Mouse (Mus musculus): Measurements from ENCODE around the gene Nos1ap. TPM values are rescaled to one million over a fixed set of nuclear protein-coding genes. Genes with fewer than 3 reads are reported as not detected.
A peak's percentile ranks its signal among the peaks of the same experiment; 100 is the strongest.

Gene Nos1ap
- polyA plus RNA-seq, 1 experiment, result 50.1 TPM

DNA sequence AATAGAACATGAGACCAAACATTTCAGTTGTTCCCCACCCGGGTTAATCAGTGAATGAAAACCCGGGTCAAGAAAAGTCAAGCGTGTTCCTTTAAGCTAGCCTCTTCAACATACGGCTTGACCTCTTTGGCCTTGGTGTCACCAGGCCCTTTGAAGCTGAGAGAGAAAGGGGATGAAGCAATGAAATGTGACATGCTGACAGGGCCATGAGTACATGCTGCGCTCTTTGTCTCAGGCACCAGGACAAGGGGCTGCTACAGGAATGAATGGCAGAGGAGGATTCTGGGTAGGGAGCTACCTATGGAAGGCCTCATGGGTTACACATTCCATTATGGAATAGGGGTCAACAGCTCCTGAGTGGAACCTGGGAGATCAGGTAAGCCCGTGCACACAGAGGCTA lies 286.6 kb downstream of the Nos1ap start:
- no peak overlapping the region for H3K4me3 ChIP-seq (replicated peaks; ENCODE audit: insufficient read depth, low read depth, low read length)
- no peak overlapping the region for H3K27ac ChIP-seq (ENCODE audit: insufficient read depth, low read length)
- no peak for DNase-seq
- H3K4me1 ChIP-seq (ENCODE audit: control insufficient read depth, insufficient read depth, low read length), result no peaks in the 10 kb centered on the region
- TF ChIP-seq CTCF (IDR thresholded peaks at IDR 0.05; ENCODE audit: borderline replicate concordance, insufficient read depth, low read depth, low read length), result no peak
- TF ChIP-seq POLR2A (IDR thresholded peaks at IDR 0.05; ENCODE audit: borderline replicate concordance, insufficient read depth, low read length), result no peak
- 65% methylated on average over 6 of the region's 6 CpGs for WGBS
- no peaks in the 10 kb centered on the region for H3K27me3 ChIP-seq (ENCODE audit: control insufficient read depth, insufficient read depth, low read length)

GRCm38 (mm10) chr1:170302456-170302855 lies 287.2 kb downstream of the Nos1ap start:
- Histone ChIP-seq H3K27me3 (ENCODE audit: control insufficient read depth, insufficient read depth, low read length) (no peaks in the 10 kb centered on the region), H3K27ac (ENCODE audit: insufficient read depth, low read length) (no peak overlapping the region), H3K4me1 (ENCODE audit: control insufficient read depth, insufficient read depth, low read length) (no peaks in the 10 kb centered on the region), H3K4me3 (replicated peaks; ENCODE audit: insufficient read depth, low read depth, low read length) (no peak overlapping the region)
- WGBS, result 74% methylated on average over 6 of the region's 6 CpGs
- DNase-seq, result no peak
- no peak for TF ChIP-seq CTCF (IDR thresholded peaks at IDR 0.05; ENCODE audit: borderline replicate concordance, insufficient read depth, low read depth, low read length)
- no peak for TF ChIP-seq POLR2A (IDR thresholded peaks at IDR 0.05; ENCODE audit: borderline replicate concordance, insufficient read depth, low read length)

DNA sequence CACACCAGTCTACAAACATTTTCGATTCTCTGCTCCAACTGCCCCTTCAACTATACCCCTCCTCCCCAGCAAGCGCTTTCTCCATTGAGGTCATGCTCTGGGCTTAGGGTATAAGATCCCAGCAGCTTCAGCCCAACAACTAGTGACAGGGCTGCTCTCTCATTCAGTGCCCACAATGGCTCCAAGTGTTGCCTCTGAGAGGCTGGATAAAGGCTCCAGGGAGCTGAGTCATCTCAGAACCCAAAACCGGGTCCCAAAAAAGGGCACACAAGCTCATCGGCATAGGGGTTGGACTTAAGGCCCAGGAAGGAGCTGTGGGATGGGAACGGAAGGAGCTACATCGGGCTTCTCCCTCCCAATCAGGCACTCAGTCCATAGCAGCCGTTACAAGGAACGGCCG lies 288.0 kb downstream of the Nos1ap start:
- no peak for DNase-seq
- no peak overlapping the region for H3K27ac ChIP-seq (ENCODE audit: insufficient read depth, low read length)
- H3K4me1 ChIP-seq (ENCODE audit: control insufficient read depth, insufficient read depth, low read length), result no peaks in the 10 kb centered on the region
- 94% methylated on average over 9 of the region's 9 CpGs for WGBS
- H3K27me3 ChIP-seq (ENCODE audit: control insufficient read depth, insufficient read depth, low read length), result no peaks in the 10 kb centered on the region
- TF ChIP-seq CTCF (IDR thresholded peaks at IDR 0.05; ENCODE audit: borderline replicate concordance, insufficient read depth, low read depth, low read length) (no peak), POLR2A (IDR thresholded peaks at IDR 0.05; ENCODE audit: borderline replicate concordance, insufficient read depth, low read length) (no peak)
- no peak overlapping the region for H3K4me3 ChIP-seq (replicated peaks; ENCODE audit: insufficient read depth, low read depth, low read length)

- 76% methylated on average over 4 of the region's 4 CpGs for WGBS
- TF ChIP-seq CTCF (IDR thresholded peaks at IDR 0.05; ENCODE audit: borderline replicate concordance, insufficient read depth, low read depth, low read length) (no peak), POLR2A (IDR thresholded peaks at IDR 0.05; ENCODE audit: borderline replicate concordance, insufficient read depth, low read length) (no peak)
- no peak for DNase-seq
- Histone ChIP-seq H3K27ac (ENCODE audit: insufficient read depth, low read length) (no peak overlapping the region), H3K4me1 (ENCODE audit: control insufficient read depth, insufficient read depth, low read length) (no peaks in the 10 kb centered on the region), H3K4me3 (replicated peaks; ENCODE audit: insufficient read depth, low read depth, low read length) (no peak overlapping the region), H3K27me3 (ENCODE audit: control insufficient read depth, insufficient read depth, low read length) (no peaks in the 10 kb centered on the region)
Observed at GRCm38 (mm10) chr1:170299496-170299895, 290.2 kb downstream of the Nos1ap start.

DNA sequence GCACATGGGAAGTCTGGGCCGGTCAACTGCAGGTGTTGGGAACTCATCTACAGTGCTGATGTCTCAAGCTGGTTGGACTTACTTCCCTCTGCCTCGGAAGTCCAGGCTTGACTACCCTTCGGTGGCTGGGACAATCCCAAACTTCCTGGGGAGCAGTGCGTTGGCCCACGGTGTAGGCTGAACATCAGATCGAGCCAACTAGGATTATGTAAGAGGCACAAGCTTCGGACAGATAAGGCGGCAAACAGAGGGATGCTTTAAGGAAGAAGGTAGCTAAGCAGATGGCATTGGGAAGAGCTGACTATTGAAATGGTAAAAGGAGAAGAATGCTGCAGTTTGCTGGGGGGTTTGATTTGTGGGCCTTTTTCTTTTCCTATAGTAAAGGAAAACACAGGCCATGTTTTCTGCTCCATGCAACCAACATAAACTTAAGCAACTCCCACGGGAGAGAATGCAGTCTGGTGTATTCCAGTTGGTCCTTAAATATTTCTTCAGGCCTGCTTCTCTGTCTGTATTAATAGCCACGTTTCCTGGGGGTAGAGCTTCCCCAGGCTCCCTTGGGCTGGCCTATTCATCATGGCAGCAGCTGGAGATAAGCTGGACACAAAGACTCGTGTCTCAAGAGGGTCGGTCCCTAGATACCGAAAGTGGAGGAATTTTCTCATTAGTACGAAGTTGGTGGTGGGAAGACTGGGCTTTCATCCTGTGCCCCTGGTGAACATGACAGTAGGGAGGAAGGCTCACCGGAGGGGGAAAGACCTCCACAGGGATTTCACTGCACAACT lies 294.7 kb downstream of the Nos1ap start:
- Histone ChIP-seq H3K27ac (ENCODE audit: insufficient read depth, low read length) (no peak overlapping the region), H3K4me3 (replicated peaks; ENCODE audit: insufficient read depth, low read depth, low read length) (no peak overlapping the region), H3K27me3 (ENCODE audit: control insufficient read depth, insufficient read depth, low read length) (no peaks in the 10 kb centered on the region), H3K4me1 (ENCODE audit: control insufficient read depth, insufficient read depth, low read length) (no peaks in the 10 kb centered on the region)
- TF ChIP-seq POLR2A (IDR thresholded peaks at IDR 0.05; ENCODE audit: borderline replicate concordance, insufficient read depth, low read length), result no peak
- no peak for TF ChIP-seq CTCF (IDR thresholded peaks at IDR 0.05; ENCODE audit: borderline replicate concordance, insufficient read depth, low read depth, low read length)
- WGBS, result 44% methylated on average over 15 of the region's 15 CpGs
- no peak for DNase-seq

DNA sequence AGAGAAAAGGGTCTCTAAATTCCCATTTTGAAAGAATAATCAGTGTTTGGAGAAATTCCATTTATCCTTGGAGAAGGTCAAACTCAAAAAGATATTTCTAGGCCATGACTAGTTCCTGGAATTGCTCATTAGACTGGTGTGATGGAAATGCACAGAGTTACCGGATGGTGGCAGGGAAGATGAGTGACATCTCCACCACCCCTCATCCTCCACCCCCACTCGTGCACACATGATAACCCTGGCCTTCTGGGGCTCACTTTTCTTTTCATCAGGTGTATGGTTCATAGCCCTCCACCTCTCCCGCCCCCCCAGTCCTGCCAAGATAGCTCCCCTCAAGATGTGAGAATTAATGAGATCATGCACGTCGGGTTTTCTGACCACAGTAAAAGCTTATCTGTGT lies 296.4 kb downstream of the Nos1ap start:
- H3K4me1 ChIP-seq (ENCODE audit: control insufficient read depth, insufficient read depth, low read length), result no peaks in the 10 kb centered on the region
- H3K27me3 ChIP-seq (ENCODE audit: control insufficient read depth, insufficient read depth, low read length), result no peaks in the 10 kb centered on the region
- H3K4me3 ChIP-seq (replicated peaks; ENCODE audit: insufficient read depth, low read depth, low read length), result no peak overlapping the region
- no peak overlapping the region for H3K27ac ChIP-seq (ENCODE audit: insufficient read depth, low read length)
- DNase-seq, result no peak
- TF ChIP-seq POLR2A (IDR thresholded peaks at IDR 0.05; ENCODE audit: borderline replicate concordance, insufficient read depth, low read length), result no peak
- no peak for TF ChIP-seq CTCF (IDR thresholded peaks at IDR 0.05; ENCODE audit: borderline replicate concordance, insufficient read depth, low read depth, low read length)
- WGBS, result 87% methylated on average over 5 of the region's 5 CpGs

DNA sequence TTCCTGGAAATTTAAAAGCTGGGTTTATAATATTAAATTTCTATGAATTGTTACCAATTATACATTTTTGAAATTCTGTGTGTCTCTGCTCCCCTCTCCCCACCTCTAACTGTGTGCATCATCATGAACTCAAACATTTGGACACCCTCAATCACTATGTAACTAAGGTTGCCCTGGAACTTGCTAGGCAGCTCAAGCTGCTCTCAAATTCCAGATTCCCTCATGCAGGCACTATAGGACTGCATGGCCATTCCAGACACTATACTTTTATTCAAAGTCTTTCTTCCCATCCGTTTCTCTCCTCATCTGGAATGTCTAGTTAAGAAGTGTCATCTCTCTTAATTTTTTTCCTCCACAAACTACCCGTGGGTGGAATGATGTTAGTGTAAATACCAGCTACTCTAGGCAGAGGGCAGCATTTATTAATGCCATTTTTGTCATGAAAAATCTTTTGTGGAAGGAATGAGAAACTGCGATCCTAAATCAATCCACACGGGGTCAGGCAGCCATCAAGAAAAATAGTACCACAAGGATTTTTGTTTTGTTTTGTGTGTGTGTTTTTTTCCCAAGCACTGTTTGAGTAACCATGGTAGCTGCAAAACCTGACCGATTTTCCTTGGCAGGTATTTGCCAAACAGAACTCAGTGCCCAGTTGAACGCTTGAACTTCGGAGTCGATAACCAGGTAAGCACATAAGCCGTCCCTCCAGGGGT lies 297.3 kb downstream of the Nos1ap start:
- Histone ChIP-seq H3K4me1 (ENCODE audit: control insufficient read depth, insufficient read depth, low read length) (no peaks in the 10 kb centered on the region), H3K27me3 (ENCODE audit: control insufficient read depth, insufficient read depth, low read length) (no peaks in the 10 kb centered on the region), H3K4me3 (replicated peaks; ENCODE audit: insufficient read depth, low read depth, low read length) (no peak overlapping the region), H3K27ac (ENCODE audit: insufficient read depth, low read length) (no peak overlapping the region)
- TF ChIP-seq POLR2A (IDR thresholded peaks at IDR 0.05; ENCODE audit: borderline replicate concordance, insufficient read depth, low read length) (no peak), CTCF (IDR thresholded peaks at IDR 0.05; ENCODE audit: borderline replicate concordance, insufficient read depth, low read depth, low read length) (peak; percentile 45; the same call in 1 of the 2 replicates)
- 5% methylated on average over 9 of the region's 9 CpGs for WGBS
- DNase-seq, result peak; percentile 36 to 63

Measured in cerebellum, adult 2 months (tissue).